Mouse (Mus musculus) intestine, postnatal 0 days (tissue): Measurements from ENCODE around the gene Coq10a. TPM values are rescaled to one million over a fixed set of nuclear protein-coding genes. Genes with fewer than 3 reads are reported as not detected.

Experiments used
- ATAC-seq: fragments of 200-750 bp; cut with Nextera tagmentation; 2 replicates; pipeline ENCODE4 v1.8.0; 2017; ENCODE audit warnings: mild to moderate bottlenecking, moderate TSS enrichment, moderate library complexity
- H3K27ac ChIP-seq: fragments of 300-500 bp; sonication (generic); 2 replicates; pipeline ENCODE4 v1.5.1; 2014; ENCODE audit warnings: mild to moderate bottlenecking, low read depth, low read length, moderate library complexity
- H3K27me3 ChIP-seq: fragments of 300-500 bp; sonication (generic); replicated peaks from 2 replicates; pipeline ENCODE4 v1.6.1; 2014; ENCODE audit warnings: low read length, mixed read lengths; ENCODE audit not compliant: control insufficient read depth, insufficient read depth
- H3K36me3 ChIP-seq: fragments of 300-500 bp; sonication (generic); 2 replicates; pipeline ENCODE4 v1.6.1; 2014; ENCODE audit warnings: mild to moderate bottlenecking, moderate library complexity; ENCODE audit not compliant: control insufficient read depth, insufficient read depth
- H3K4me1 ChIP-seq: fragments of 300-500 bp; sonication (generic); replicated peaks from 2 replicates; pipeline ENCODE4 v1.6.1; 2014; ENCODE audit warnings: antibody characterized with exemption, low read length, mixed read lengths; ENCODE audit not compliant: control insufficient read depth, insufficient read depth
- H3K4me2 ChIP-seq: fragments of 300-500 bp; sonication (generic); replicated peaks from 2 replicates; pipeline ENCODE4 v1.6.1; 2014; ENCODE audit warnings: low read depth, mild to moderate bottlenecking, moderate library complexity
- H3K4me3 ChIP-seq: fragments of 300-500 bp; sonication (generic); 2 replicates; pipeline ENCODE4 v1.5.1; 2014; ENCODE audit warnings: low read depth, low read length
- H3K9ac ChIP-seq: fragments of 300-500 bp; sonication (generic); 2 replicates; pipeline ENCODE4 v1.6.1; 2014; ENCODE audit warnings: mild to moderate bottlenecking, low read depth, low read length
- H3K9me3 ChIP-seq: fragments of 300-500 bp; sonication (generic); 2 replicates; pipeline ENCODE4 v1.6.1; 2016; ENCODE audit warnings: mixed run types; ENCODE audit not compliant: control insufficient read depth
- CTCF ChIP-seq: sonication (generic); IDR thresholded peaks from 2 replicates; pipeline ENCODE4 v1.5.1; 2016; ENCODE audit warnings: low read depth, mild to moderate bottlenecking, control low read depth, antibody characterized with exemption, moderate library complexity
- WGBS: fragments of 180-500 bp; shearing (Covaris S2); extraction: QIAGEN DNeasy Blood & Tissue Kit; methylation state at CpG from one replicate; pipeline ENCODE4 v1.1.7; 2014; 5-methylcytosine and 5-hydroxymethylcytosine counted together
- polyA plus RNA-seq: library from polyadenylated mRNA; unstranded; fragments of >200 nt; fragmentation: Nextera tagmentation; extraction: Ambion mirVana; gene quantifications from 2 replicates; pipeline ENCODE4 v1.2.1, GENCODE M21; 2015

The Coq10a gene
- polyA plus RNA-seq, 1 experiment from 2014 or later = 22.3 TPM

DNA sequence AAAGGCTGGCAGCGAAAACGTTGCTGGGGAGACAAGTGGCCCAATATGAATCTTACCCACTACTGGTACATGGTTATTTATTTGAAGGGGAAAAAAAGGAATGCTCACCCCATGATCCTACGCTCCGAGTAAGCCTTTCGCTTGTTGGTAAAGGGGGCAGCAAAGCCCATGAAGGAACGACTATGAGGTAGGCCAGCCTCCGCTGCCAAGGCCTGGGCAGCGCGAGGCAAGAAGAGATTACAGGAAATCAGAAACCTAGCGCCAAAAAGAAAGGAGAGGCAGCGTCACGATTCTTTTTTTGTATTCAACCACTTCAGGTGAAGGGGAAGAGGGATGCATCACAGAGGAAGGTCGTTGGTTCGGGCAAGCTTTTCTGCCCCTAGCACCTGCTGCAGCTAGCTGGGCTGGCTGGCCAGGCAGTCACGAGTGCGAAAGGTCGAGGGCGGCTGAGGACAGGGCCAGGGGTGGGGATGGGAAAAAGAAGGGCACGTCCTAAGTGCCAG, 847 bp downstream of the Coq10a start:
- 16% methylated on average over 19 of the region's 19 CpGs for WGBS
- H3K36me3 ChIP-seq = no peaks in the 10 kb centered on the region; the same call in none of the 2 replicates
- peak overlapping the region; percentile 67 for H3K4me3 ChIP-seq
- peaks cover 9% of the 10 kb centered on the region; the same call in 1 of the 2 replicates for H3K4me1 ChIP-seq
- no peaks in the 10 kb centered on the region for H3K27me3 ChIP-seq
- H3K4me2 ChIP-seq = peak overlapping the region; percentile 88
- no peak for TF ChIP-seq CTCF
- no peaks in the 10 kb centered on the region for H3K9me3 ChIP-seq
- no peak for ATAC-seq
- H3K9ac ChIP-seq = peak overlapping the region; percentile 63
- H3K27ac ChIP-seq = peak overlapping the region; percentile 92

DNA sequence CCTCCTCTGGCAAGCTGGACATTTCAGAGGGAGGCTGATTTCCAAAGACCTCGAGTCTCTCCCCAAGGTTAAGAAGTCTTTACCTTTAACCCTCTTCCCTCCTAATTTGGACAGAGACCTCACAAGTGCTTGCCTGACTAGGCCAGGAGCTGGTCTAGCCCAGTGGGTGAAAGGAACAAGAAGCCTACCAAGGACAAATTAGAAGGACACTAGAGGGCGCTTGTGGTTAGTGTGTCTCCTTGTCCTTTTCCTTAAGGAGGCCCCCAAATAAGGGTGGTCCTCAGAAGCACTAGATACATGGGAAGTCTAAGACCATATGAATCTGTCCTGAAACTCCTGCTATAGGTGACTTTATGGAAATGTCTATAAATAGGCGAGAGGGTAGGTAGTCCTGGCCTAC, 6.2 kb downstream of the Coq10a start:
- Histone ChIP-seq H3K4me2 (no peak overlapping the region), H3K36me3 (peaks cover 39% of the 10 kb centered on the region), H3K4me3 (no peak overlapping the region), H3K27ac (no peak overlapping the region), H3K4me1 (no peaks in the 10 kb centered on the region), H3K9ac (no peak overlapping the region), H3K9me3 (no peaks in the 10 kb centered on the region), H3K27me3 (no peaks in the 10 kb centered on the region)
- ATAC-seq = no peak
- WGBS = 47% methylated on average over 3 of the region's 3 CpGs
- peak; percentile 74 for TF ChIP-seq CTCF

DNA sequence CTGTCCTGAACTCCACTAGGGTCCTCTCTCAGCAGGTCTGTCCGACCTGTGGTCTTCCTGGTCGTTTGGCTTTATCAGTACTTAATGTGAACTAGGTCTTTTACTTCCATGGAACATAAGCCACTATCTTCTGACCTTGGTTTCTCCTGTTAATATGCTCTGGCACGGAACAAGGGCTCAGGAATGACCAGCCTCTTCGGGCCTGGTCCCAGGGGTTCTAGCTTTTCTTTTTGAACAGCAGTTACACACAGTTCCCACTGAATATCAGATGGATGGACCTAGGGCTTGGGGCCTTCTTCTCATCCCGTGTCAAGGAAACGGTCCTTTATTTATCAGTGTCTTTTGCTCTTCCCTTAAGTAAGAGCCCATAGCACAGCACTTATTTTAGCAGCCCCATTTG, 7.0 kb downstream of the Coq10a start:
- no peaks in the 10 kb centered on the region for H3K9me3 ChIP-seq
- no peaks in the 10 kb centered on the region for H3K27me3 ChIP-seq
- H3K36me3 ChIP-seq = peaks cover 46% of the 10 kb centered on the region
- TF ChIP-seq CTCF = no peak
- H3K4me3 ChIP-seq = no peak overlapping the region
- ATAC-seq = no peak
- H3K4me1 ChIP-seq = no peaks in the 10 kb centered on the region
- H3K4me2 ChIP-seq = no peak overlapping the region
- 84% methylated on average over 6 of the region's 6 CpGs for WGBS
- H3K9ac ChIP-seq = no peak overlapping the region
- H3K27ac ChIP-seq = no peak overlapping the region

DNA sequence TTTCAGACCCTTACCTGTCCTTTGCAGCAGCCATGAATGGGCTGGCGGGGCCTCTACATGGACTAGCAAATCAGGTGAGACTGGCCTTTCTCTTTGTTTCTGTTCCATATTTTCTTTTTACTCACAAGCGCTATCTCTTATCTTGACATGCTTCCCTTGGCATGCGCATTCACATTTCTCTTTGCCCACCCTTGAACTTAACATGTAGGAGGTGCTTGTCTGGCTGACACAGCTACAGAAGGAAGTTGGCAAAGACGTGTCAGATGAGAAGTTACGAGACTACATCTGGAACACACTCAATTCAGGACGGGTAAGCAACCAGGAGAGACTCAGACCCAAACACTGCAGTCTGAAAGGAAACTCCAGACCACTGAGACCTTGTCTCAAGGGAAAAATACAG, 9.6 kb downstream of the Coq10a start:
- 87% methylated on average over 6 of the region's 6 CpGs for WGBS
- H3K9me3 ChIP-seq = no peaks in the 10 kb centered on the region
- H3K36me3 ChIP-seq = peaks cover 67% of the 10 kb centered on the region
- TF ChIP-seq CTCF = no peak
- no peak overlapping the region for H3K9ac ChIP-seq
- no peaks in the 10 kb centered on the region for H3K27me3 ChIP-seq
- ATAC-seq = no peak
- H3K4me1 ChIP-seq = no peaks in the 10 kb centered on the region
- no peak overlapping the region for H3K27ac ChIP-seq
- H3K4me3 ChIP-seq = no peak overlapping the region
- H3K4me2 ChIP-seq = no peak overlapping the region

DNA sequence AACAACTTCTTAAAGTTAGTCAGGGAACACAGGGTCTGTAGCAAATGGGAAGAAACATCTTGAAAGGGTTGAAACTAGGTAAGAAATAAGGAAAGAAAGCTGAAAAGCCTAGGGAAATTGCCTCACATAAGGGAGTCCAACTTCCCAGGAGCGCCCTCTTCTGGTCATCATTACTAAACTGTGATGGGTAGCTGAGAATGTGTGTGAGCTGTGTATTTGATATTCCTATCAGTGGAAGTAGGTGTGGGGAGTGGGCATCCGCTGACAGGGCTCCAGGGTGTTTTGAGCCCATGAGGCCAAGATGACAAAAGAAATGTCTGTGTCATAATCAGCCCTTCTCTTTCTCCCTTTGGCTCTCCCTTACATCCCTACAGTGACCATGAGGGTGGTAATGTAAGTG, 10.0 kb downstream of the Coq10a start:
- no peak overlapping the region for H3K4me2 ChIP-seq
- 41% methylated on average over 2 of the region's 2 CpGs for WGBS
- no peak overlapping the region for H3K27ac ChIP-seq
- H3K9me3 ChIP-seq = no peaks in the 10 kb centered on the region
- H3K36me3 ChIP-seq = peaks cover 72% of the 10 kb centered on the region
- no peak for ATAC-seq
- H3K27me3 ChIP-seq = no peaks in the 10 kb centered on the region
- no peak overlapping the region for H3K4me3 ChIP-seq
- H3K4me1 ChIP-seq = no peaks in the 10 kb centered on the region
- TF ChIP-seq CTCF = peak; percentile 78
- no peak overlapping the region for H3K9ac ChIP-seq

DNA sequence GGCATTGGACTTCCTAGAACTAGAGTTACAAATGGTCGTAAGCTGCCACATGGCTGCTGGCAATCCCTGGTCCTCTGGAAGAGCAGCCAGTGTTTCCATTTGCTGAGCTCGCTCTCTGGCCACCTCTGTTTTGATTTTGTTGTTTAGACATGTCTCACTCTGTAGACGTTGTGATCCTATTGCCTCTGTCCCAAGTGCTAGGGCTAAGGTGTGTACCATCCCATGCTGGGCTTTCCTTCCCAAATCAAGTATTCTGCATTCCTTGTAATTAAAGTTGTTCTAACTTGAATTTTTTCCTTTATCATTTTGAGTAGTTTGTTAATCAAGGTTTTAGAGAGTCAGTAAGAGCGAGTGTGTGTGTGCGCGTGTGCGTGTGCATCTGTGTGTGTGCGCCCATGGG, 21.3 kb downstream of the Coq10a start:
- Histone ChIP-seq H3K36me3 (peaks cover 32% of the 10 kb centered on the region), H3K4me3 (no peak overlapping the region), H3K27ac (no peak overlapping the region), H3K4me1 (peaks cover 2% of the 10 kb centered on the region; the same call in 1 of the 2 replicates), H3K4me2 (no peak overlapping the region), H3K9ac (no peak overlapping the region), H3K9me3 (no peaks in the 10 kb centered on the region), H3K27me3 (no peaks in the 10 kb centered on the region)
- TF ChIP-seq CTCF = no peak
- ATAC-seq = no peak
- 83% methylated on average over 8 of the region's 8 CpGs for WGBS
